Mouse (Mus musculus): ENCODE results near the gene Bcor. TPM values are rescaled to one million over a fixed set of nuclear protein-coding genes. Genes with fewer than 3 reads are reported as not detected.

The Bcor gene
- polyA plus RNA-seq, 1 experiment from 2014 or later, result 17.5 TPM

DNA sequence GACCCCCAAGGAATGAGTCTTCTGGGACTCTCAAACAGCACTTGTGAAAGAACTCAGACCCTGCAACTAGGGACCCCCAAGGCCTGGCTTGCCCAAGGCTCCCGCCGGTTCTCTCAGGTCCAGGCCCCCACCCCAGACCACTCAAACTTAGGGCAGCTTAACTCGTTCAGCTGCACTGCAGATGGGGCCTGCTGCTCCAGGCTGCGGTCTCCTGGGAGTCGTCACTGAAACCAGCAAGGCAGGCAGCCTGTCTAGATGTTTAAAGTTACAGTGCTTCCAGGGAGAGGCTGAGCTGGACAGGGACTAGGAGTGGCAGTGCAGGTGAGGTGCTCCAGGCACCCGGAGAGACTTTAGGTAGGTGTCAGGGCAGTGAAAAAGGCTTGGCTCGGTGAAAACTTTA is 21.9 kb downstream of the Bcor start:
- no peak overlapping the region for H3K4me3 ChIP-seq
- peaks cover 46% of the 10 kb centered on the region for H3K4me1 ChIP-seq
- H3K27me3 ChIP-seq (ENCODE audit: insufficient read depth, poor library complexity, severe bottlenecking), result peaks cover 81% of the 10 kb centered on the region
- H3K36me3 ChIP-seq, result no peaks in the 10 kb centered on the region
- WGBS, result 14% methylated on average over 7 of the region's 7 CpGs
- H3K9me3 ChIP-seq, result no peaks in the 10 kb centered on the region
- DNase-seq (ENCODE audit: low spot score), result no peak
- no peak overlapping the region; the same call in 1 of the 2 replicates for H3K27ac ChIP-seq

DNA sequence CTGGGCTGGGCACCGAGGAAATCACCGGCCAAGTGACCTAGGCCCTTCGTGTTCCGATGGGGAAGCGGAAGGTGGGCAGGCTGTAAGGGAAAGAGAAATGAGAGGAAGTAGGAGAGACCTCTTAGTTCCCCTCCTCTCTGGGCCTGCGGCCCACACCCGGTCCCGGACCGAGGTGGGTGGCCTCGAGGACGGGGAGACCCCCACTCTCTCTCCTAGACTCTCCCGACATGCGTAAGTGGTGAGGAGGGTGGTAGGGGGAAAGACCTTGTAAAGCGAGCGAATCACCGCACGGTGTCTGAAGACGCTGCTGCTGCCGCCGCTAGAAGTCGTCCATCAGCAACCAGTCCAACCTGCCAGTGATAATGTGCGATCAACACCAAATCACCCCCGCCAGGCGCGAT is 23.0 kb downstream of the Bcor start:
- H3K9me3 ChIP-seq, result no peaks in the 10 kb centered on the region
- no peaks in the 10 kb centered on the region for H3K36me3 ChIP-seq
- peaks cover 56% of the 10 kb centered on the region for H3K4me1 ChIP-seq
- peak overlapping the region; percentile 58 for H3K4me3 ChIP-seq
- WGBS, result 2% methylated on average over 25 of the region's 25 CpGs
- H3K27ac ChIP-seq, result peak overlapping the region; percentile 89
- DNase-seq (ENCODE audit: low spot score), result peak; percentile 79
- H3K27me3 ChIP-seq (ENCODE audit: insufficient read depth, poor library complexity, severe bottlenecking), result peaks cover 92% of the 10 kb centered on the region

DNA sequence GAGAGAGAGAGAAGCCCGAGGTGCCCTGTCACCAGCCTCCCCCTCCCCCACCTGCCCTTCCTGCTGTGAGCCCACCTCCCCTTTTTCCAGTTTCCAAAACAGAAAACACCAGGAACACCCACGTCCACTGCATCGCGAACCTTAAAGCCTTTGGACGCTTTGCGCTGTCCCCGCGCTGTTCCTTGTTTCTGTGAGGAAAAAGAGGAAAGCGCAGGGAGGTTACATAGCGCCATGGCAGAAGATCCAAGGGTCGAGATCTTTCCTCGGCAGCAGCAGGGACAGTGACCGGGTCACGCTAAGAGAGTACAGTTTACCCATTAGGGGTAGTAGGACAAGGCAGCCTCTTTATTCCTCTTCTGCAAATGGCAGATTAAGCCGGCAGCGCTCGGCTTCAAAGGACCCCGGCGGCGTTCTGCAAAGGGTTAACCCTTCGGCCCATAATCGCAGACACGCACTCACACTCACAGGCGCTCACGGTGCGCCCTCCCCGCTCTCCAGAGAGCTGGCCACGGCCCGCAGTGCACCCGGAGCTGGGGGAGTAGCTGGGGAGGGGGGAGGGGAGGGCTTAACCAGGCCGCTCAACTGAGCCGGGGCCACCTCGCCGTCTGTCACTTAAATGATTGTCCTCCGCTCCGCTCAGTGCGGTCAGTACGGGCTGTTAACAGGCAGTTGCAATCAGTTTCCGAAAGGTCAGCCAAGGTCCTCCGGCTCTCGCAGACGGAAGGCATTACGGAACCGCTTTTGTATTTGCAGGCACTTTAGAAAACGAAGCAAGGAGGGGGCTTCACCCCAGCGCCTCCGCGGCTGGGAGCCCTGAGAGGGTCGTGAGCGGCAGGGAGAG is 23.7 kb downstream of the Bcor start:
- peak; percentile 86 for DNase-seq (ENCODE audit: low spot score)
- peak overlapping the region; percentile 89 for H3K27ac ChIP-seq
- no peaks in the 10 kb centered on the region for H3K9me3 ChIP-seq
- H3K36me3 ChIP-seq, result no peaks in the 10 kb centered on the region
- H3K27me3 ChIP-seq (ENCODE audit: insufficient read depth, poor library complexity, severe bottlenecking), result peaks cover 95% of the 10 kb centered on the region
- H3K4me3 ChIP-seq, result peak overlapping the region; percentile 58
- 1% methylated on average over 50 of the region's 50 CpGs for WGBS
- peaks cover 58% of the 10 kb centered on the region for H3K4me1 ChIP-seq

DNA sequence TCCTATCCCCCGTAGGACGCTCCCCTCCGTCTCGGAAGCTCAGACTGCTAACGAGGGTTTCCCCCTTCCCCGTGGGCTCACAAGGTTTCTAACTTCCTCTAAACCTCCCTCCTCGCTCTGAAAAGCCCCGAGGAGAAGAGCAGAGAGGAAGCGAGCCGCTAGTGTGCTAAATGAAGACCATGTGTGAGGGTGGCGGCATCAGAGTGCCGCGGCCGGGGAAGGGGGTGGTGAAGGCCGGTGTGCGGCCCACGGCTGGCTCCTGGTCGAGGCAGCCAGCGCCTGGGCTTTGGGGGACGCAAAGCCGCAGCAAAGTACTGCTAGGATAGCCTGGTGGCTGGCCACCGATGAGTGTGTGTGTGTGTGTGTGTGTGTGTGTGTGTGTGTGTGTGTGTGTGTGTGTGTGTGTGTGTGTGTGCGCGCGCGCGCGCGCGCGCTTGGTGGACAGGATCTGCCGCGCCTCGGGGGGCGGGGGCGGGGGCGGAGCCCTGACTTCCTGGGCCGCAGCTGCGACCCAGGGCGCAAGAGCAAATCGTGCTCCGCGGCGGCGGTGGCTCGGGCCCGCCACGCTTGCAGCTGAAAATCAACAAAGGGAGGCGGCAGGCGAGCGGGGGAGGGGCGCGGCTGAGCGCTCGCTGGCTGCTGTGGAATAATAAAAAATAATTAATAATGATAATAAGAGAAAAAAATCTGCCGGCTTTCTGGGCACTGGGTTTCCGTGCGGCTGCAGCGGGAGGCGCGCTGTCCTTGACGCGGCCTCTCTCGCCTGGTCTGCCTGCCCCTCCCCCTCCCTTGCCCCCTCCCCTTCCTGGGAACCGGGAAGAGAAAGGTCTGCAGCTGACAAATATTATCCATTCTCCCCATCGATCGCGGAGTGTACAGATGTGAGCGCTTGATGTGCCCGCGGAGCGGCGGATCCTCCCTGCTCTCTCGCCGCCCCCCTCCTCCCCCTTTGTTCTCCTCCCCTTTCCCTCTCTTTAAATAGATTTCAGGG is 24.7 kb downstream of the Bcor start:
- peak overlapping the region; percentile 89 for H3K27ac ChIP-seq
- H3K4me1 ChIP-seq, result peaks cover 62% of the 10 kb centered on the region
- H3K27me3 ChIP-seq (ENCODE audit: insufficient read depth, poor library complexity, severe bottlenecking), result peaks cover 98% of the 10 kb centered on the region
- WGBS, result 5% methylated on average over 47 of the region's 75 CpGs
- no peak for DNase-seq (ENCODE audit: low spot score)
- H3K9me3 ChIP-seq, result no peaks in the 10 kb centered on the region
- H3K4me3 ChIP-seq, result peak overlapping the region; percentile 58
- H3K36me3 ChIP-seq, result no peaks in the 10 kb centered on the region

DNA sequence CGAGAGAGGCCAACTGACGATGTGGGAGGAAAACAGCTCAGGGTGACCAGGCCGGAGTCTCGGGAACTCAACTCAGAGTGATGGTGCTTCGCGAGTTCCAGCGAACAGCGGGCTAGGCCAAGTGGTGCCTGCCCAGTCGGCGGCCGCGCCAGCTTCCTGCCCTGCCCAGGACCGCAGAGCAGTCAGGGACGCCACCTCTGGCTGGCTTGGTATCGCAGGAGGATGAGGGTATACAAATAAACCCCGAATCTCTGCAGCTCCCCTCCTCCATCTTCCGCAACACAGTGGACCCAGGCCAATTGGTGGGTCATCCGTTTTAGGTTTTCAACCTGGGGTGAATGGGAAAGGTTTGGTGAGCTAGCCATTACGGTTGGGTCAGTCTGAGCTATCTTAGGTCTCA is 25.6 kb downstream of the Bcor start:
- Histone ChIP-seq H3K36me3 (no peaks in the 10 kb centered on the region), H3K27ac (peak overlapping the region; percentile 89), H3K27me3 (ENCODE audit: insufficient read depth, poor library complexity, severe bottlenecking) (peaks cover 98% of the 10 kb centered on the region), H3K9me3 (no peaks in the 10 kb centered on the region), H3K4me1 (peaks cover 62% of the 10 kb centered on the region), H3K4me3 (peak overlapping the region; percentile 58)
- peak; percentile 81 for DNase-seq (ENCODE audit: low spot score)
- WGBS, result 1% methylated on average over 19 of the region's 19 CpGs

DNA sequence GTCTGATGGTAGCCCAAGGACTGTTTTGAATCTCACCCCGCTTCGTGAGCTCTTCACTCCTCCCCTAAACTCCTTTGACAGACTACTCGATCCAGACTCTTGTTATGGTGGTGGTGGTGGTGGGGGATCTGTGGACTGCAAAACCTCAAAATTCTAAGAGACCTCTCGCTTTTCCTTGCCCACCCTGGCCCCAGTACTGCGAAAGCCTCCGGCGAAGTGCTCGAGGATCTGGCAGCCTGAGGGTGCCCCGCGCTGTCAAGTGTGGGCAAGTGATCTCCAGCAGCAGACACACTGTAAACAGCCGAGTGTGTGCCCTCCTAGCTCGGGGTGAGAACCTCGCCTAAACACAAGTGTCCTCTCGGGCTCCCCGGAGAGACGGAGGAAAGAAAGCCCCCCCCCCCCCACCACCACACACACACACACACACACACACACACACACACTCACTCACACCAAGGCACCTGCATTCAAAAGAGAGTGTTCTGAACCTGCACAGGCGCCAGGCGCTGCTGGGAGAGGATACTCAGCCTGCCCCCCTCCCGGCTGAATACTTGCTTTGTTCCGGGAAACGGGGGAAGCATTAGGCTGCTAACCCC is 26.2 kb downstream of the Bcor start:
- WGBS, result under 1% methylated on average over 19 of the region's 21 CpGs
- H3K27me3 ChIP-seq (ENCODE audit: insufficient read depth, poor library complexity, severe bottlenecking), result peaks cover 98% of the 10 kb centered on the region
- H3K4me3 ChIP-seq, result peak overlapping the region; percentile 58
- H3K27ac ChIP-seq, result peak overlapping the region; percentile 89
- H3K36me3 ChIP-seq, result no peaks in the 10 kb centered on the region
- DNase-seq (ENCODE audit: low spot score), result no peak
- no peaks in the 10 kb centered on the region for H3K9me3 ChIP-seq
- H3K4me1 ChIP-seq, result peaks cover 66% of the 10 kb centered on the region

DNA sequence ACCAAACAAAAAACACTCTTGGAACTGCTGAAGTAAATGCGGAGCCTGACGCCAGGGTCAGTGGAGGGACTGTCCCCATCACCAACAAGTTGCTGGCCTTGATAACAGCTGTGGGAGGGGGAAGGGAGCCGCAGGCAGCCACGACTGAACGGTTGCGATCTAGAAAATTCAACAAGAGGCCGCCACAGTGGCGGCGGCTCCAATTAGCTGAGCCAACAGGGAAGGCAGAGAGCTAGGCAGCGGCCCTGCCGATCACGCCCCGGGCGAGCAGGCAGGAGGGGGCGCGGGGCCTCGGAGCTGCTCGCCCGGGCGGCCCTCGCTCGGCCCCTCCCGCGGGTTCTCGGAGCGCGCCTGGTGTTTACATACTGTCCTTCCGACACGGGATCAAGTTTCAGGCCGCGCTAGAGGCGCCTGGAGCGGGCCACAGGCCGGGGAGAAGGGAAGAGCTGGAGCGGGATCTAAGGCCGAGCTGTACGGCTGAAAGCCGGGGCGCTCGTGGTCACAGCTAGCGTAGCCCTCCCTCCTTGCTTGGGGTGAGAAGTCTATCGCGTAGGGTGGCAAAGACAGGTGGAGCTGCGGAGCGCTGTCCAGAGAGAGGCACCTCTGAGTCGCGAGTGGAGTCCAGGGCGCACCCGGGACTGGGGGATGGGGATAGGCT is 26.8 kb downstream of the Bcor start:
- WGBS, result 1% methylated on average over 47 of the region's 49 CpGs
- peaks cover 66% of the 10 kb centered on the region for H3K4me1 ChIP-seq
- H3K4me3 ChIP-seq, result peak overlapping the region; percentile 58
- H3K27me3 ChIP-seq (ENCODE audit: insufficient read depth, poor library complexity, severe bottlenecking), result peaks cover 98% of the 10 kb centered on the region
- no peaks in the 10 kb centered on the region for H3K36me3 ChIP-seq
- DNase-seq (ENCODE audit: low spot score), result peak; percentile 85
- H3K27ac ChIP-seq, result peak overlapping the region; percentile 89
- no peaks in the 10 kb centered on the region for H3K9me3 ChIP-seq

DNA sequence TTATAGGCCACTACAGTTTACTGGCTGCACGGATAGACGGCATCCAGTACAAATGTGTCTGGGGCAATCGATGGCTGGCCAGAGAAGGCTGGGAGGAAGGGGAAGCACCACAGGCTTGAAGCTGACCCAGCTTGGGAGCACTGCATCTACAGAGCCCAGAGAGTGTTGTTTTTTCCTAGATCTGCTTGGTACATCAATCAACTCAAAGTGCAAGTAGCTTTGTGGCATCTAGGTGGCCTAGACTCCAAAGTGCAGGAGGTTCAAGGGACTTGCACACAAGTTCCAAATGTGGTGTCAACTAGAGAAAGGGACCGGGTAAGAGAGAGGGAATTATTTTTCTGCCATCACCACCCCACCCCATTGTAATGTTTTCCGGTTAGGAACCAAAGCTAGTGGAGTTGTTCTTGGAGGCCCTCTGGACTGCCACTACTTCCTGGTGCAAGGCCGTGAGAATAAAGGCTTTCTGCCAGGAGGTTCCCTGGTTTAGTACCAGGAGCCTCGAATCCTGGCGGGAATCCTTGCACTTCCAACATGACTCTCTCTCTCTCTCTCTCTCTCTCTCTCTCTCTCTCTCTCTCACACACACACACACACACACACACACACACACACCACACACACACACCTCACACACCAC is 27.5 kb downstream of the Bcor start:
- Histone ChIP-seq H3K4me1 (peaks cover 59% of the 10 kb centered on the region), H3K4me3 (peak overlapping the region; percentile 58), H3K27me3 (ENCODE audit: insufficient read depth, poor library complexity, severe bottlenecking) (peaks cover 98% of the 10 kb centered on the region), H3K27ac (peak overlapping the region; percentile 89), H3K36me3 (no peaks in the 10 kb centered on the region), H3K9me3 (no peaks in the 10 kb centered on the region)
- no peak for DNase-seq (ENCODE audit: low spot score)
- WGBS, result 20% methylated on average over 7 of the region's 8 CpGs

DNA sequence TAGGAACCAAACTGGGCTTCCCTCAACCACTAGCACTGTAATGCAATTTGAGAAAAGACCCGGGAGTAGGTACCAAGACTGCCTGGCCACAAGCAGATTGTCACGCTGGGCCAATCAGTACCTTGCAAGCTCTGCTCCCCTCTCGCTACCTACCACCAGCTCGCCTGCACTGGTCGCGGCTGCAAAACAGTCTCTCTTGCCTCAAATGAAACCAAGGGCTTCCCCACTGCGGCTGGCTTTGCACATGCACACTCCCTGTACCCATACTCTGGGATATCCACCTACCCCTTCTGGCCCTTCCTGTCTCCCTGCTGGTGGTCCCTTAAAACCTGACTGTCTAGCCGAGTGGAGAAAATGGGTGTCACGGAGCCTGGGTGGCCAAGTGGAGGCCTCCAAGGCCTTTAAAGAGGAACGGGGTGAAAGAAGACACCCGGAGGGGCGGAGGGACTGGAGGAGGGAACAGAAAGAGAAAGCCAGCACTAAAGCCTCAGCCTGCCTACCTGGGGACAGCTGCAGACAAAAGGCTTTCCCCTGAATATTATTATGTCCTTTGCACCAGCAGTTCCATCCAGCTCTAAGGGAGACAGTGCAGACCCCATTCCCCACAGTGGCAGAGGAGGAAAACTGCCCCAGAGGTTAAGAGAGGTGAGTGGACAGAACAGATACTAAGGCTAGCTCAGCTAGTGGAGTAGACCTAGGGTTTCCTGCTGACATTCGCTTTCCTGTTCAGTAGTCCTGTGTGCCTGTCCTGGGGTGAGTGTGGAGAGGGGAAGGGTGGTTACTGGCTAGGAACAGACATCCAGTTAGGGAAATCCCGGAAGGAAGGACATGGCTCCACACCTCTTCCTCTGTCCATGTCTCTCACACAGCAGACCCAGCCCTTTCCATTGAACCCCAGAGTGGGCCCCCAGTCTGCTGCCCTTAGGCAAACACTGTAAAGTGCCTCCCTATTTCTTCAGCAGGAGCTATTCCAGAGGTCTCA is 30.0 kb downstream of the Bcor start:
- H3K27ac ChIP-seq, result peak overlapping the region; percentile 94; the same call in 1 of the 2 replicates

DNA sequence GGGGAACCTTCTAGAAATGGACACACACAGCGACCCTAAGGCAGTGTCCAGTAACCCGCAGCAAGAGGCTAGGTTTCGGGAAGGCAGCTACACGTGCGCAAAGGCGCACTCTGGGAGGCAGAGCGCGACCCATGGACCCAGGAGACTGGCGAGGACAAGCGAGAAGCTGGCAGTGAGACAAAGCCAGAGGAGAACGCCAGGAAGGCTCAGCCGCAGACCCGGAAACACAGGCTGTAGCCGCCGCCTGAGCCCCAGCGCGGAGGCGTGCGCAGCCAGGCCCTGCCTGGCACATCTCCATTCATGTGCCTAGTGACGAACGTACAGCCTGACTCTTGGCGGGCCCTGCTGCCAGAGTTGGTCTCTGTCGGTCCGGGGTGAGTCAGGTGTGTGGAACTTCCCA is 30.9 kb downstream of the Bcor start:
- Histone ChIP-seq H3K27me3 (ENCODE audit: insufficient read depth, poor library complexity, severe bottlenecking) (peaks cover 97% of the 10 kb centered on the region), H3K9me3 (no peaks in the 10 kb centered on the region), H3K4me1 (peaks cover 60% of the 10 kb centered on the region), H3K27ac (peak overlapping the region; percentile 94), H3K36me3 (no peaks in the 10 kb centered on the region), H3K4me3 (peak overlapping the region; percentile 71)
- DNase-seq (ENCODE audit: low spot score), result no peak
- WGBS, result 4% methylated on average over 24 of the region's 24 CpGs

More for the DNA sequence above, 30.0 kb downstream of the Bcor start:
- 17% methylated on average over 14 of the region's 14 CpGs for WGBS
- Histone ChIP-seq H3K9me3 (no peaks in the 10 kb centered on the region), H3K27me3 (ENCODE audit: insufficient read depth, poor library complexity, severe bottlenecking) (peaks cover 97% of the 10 kb centered on the region), H3K36me3 (no peaks in the 10 kb centered on the region), H3K4me1 (peaks cover 58% of the 10 kb centered on the region), H3K4me3 (0 out of 2 replicates have a peak overlapping the region, but pooled peaks have one; percentile 71)
- DNase-seq (ENCODE audit: low spot score), result no peak

Data from heart, embryonic 10.5 days (tissue).